Mouse (Mus musculus): ENCODE measurements at regions not wholly inside any gene's neighbourhood (a gene's known extent, or its start where the extent isn't known, plus 50 kb on each side); places are given as distances from the start of the nearest gene placed in this dataset.

GRCm38 (mm10) chrX:77391760-77392446, 118.9 kb upstream of the Tbl1x start:
- H3K4me2 ChIP-seq (ENCODE audit: low read depth, low read length), result no peak overlapping the region
- no peak overlapping the region for H3K27ac ChIP-seq (ENCODE audit: low read length)
- H3K4me1 ChIP-seq (ENCODE audit: control insufficient read depth, insufficient read depth, low read length), result no peaks in the 10 kb centered on the region
- H3K9ac ChIP-seq (ENCODE audit: low read length), result no peak overlapping the region
- H3K4me3 ChIP-seq (ENCODE audit: low read length), result no peak overlapping the region
- H3K9me3 ChIP-seq (replicated peaks; ENCODE audit: control insufficient read depth, low read length), result no peaks in the 10 kb centered on the region
- ATAC-seq (replicated peaks; ENCODE audit: extremely low read depth, insufficient read depth, low FRiP score), result no peak
- H3K36me3 ChIP-seq (ENCODE audit: control insufficient read depth, insufficient read depth), result no peaks in the 10 kb centered on the region
- no peaks in the 10 kb centered on the region for H3K27me3 ChIP-seq (ENCODE audit: control insufficient read depth, insufficient read depth, low read length)
- WGBS, result 67% methylated on average over 4 of the region's 4 CpGs

- H3K4me2 ChIP-seq (ENCODE audit: low read depth, low read length), result no peak overlapping the region
- no peaks in the 10 kb centered on the region for H3K4me1 ChIP-seq (ENCODE audit: control insufficient read depth, insufficient read depth, low read length)
- ATAC-seq (replicated peaks; ENCODE audit: extremely low read depth, insufficient read depth, low FRiP score), result no peak
- H3K27me3 ChIP-seq (ENCODE audit: control insufficient read depth, insufficient read depth, low read length), result no peaks in the 10 kb centered on the region
- WGBS, result 83% methylated on average over 3 of the region's 3 CpGs
- no peak overlapping the region for H3K4me3 ChIP-seq (ENCODE audit: low read length)
- H3K9me3 ChIP-seq (replicated peaks; ENCODE audit: control insufficient read depth, low read length), result no peaks in the 10 kb centered on the region
- no peak overlapping the region for H3K27ac ChIP-seq (ENCODE audit: low read length)
- H3K9ac ChIP-seq (ENCODE audit: low read length), result no peak overlapping the region
- H3K36me3 ChIP-seq (ENCODE audit: control insufficient read depth, insufficient read depth), result no peaks in the 10 kb centered on the region
These were observed 103.9 kb upstream of the Tbl1x start for GRCm38 (mm10) chrX:77406896-77407295.

GRCm38 (mm10) chrX:77407925-77408324, 102.9 kb upstream of the Tbl1x start:
- WGBS, result 41% methylated on average over 3 of the region's 3 CpGs

GRCm38 (mm10) chrX:77409370-77409769, 101.4 kb upstream of the Tbl1x start:
- ATAC-seq (replicated peaks; ENCODE audit: extremely low read depth, insufficient read depth, low FRiP score), result no peak
- Histone ChIP-seq H3K9ac (ENCODE audit: low read length) (no peak overlapping the region), H3K4me1 (ENCODE audit: control insufficient read depth, insufficient read depth, low read length) (no peaks in the 10 kb centered on the region), H3K27me3 (ENCODE audit: control insufficient read depth, insufficient read depth, low read length) (no peaks in the 10 kb centered on the region), H3K36me3 (ENCODE audit: control insufficient read depth, insufficient read depth) (no peaks in the 10 kb centered on the region), H3K9me3 (replicated peaks; ENCODE audit: control insufficient read depth, low read length) (no peaks in the 10 kb centered on the region), H3K27ac (ENCODE audit: low read length) (no peak overlapping the region), H3K4me2 (ENCODE audit: low read depth, low read length) (no peak overlapping the region), H3K4me3 (ENCODE audit: low read length) (no peak overlapping the region)
- 40% methylated on average over 7 of the region's 7 CpGs for WGBS

More at GRCm38 (mm10) chrX:77407925-77408324, 102.9 kb upstream of the Tbl1x start:
- H3K36me3 ChIP-seq (ENCODE audit: control insufficient read depth, insufficient read depth), result no peaks in the 10 kb centered on the region
- no peak for ATAC-seq (replicated peaks; ENCODE audit: extremely low read depth, insufficient read depth, low FRiP score)
- H3K27me3 ChIP-seq (ENCODE audit: control insufficient read depth, insufficient read depth, low read length), result no peaks in the 10 kb centered on the region
- no peak overlapping the region for H3K9ac ChIP-seq (ENCODE audit: low read length)
- H3K4me2 ChIP-seq (ENCODE audit: low read depth, low read length), result no peak overlapping the region
- no peak overlapping the region for H3K4me3 ChIP-seq (ENCODE audit: low read length)
- H3K27ac ChIP-seq (ENCODE audit: low read length), result no peak overlapping the region
- H3K9me3 ChIP-seq (replicated peaks; ENCODE audit: control insufficient read depth, low read length), result no peaks in the 10 kb centered on the region
- H3K4me1 ChIP-seq (ENCODE audit: control insufficient read depth, insufficient read depth, low read length), result no peaks in the 10 kb centered on the region

GRCm38 (mm10) chrX:77410812-77411211, 100.0 kb upstream of the Tbl1x start:
- Histone ChIP-seq H3K4me2 (ENCODE audit: low read depth, low read length) (no peak overlapping the region), H3K27ac (ENCODE audit: low read length) (no peak overlapping the region), H3K4me1 (ENCODE audit: control insufficient read depth, insufficient read depth, low read length) (no peaks in the 10 kb centered on the region), H3K9me3 (replicated peaks; ENCODE audit: control insufficient read depth, low read length) (no peaks in the 10 kb centered on the region), H3K4me3 (ENCODE audit: low read length) (no peak overlapping the region), H3K9ac (ENCODE audit: low read length) (no peak overlapping the region), H3K36me3 (ENCODE audit: control insufficient read depth, insufficient read depth) (no peaks in the 10 kb centered on the region), H3K27me3 (ENCODE audit: control insufficient read depth, insufficient read depth, low read length) (no peaks in the 10 kb centered on the region)
- ATAC-seq (replicated peaks; ENCODE audit: extremely low read depth, insufficient read depth, low FRiP score), result no peak

GRCm38 (mm10) chrX:77414156-77414555, 96.7 kb upstream of the Tbl1x start:
- ATAC-seq (replicated peaks; ENCODE audit: extremely low read depth, insufficient read depth, low FRiP score), result no peak
- no peak overlapping the region for H3K4me3 ChIP-seq (ENCODE audit: low read length)
- peak overlapping the region; percentile 57; the same call in 1 of the 2 replicates for H3K27ac ChIP-seq (ENCODE audit: low read length)

GRCm38 (mm10) chrX:77417766-77418165, 93.0 kb upstream of the Tbl1x start:
- Histone ChIP-seq H3K9ac (ENCODE audit: low read length) (no peak overlapping the region), H3K36me3 (ENCODE audit: control insufficient read depth, insufficient read depth) (no peaks in the 10 kb centered on the region), H3K4me2 (ENCODE audit: low read depth, low read length) (no peak overlapping the region), H3K27ac (ENCODE audit: low read length) (no peak overlapping the region), H3K27me3 (ENCODE audit: control insufficient read depth, insufficient read depth, low read length) (no peaks in the 10 kb centered on the region), H3K9me3 (replicated peaks; ENCODE audit: control insufficient read depth, low read length) (no peaks in the 10 kb centered on the region), H3K4me3 (ENCODE audit: low read length) (no peak overlapping the region), H3K4me1 (ENCODE audit: control insufficient read depth, insufficient read depth, low read length) (no peaks in the 10 kb centered on the region)
- ATAC-seq (replicated peaks; ENCODE audit: extremely low read depth, insufficient read depth, low FRiP score), result no peak

More at GRCm38 (mm10) chrX:77414156-77414555, 96.7 kb upstream of the Tbl1x start:
- H3K27me3 ChIP-seq (ENCODE audit: control insufficient read depth, insufficient read depth, low read length), result no peaks in the 10 kb centered on the region
- H3K9me3 ChIP-seq (replicated peaks; ENCODE audit: control insufficient read depth, low read length), result no peaks in the 10 kb centered on the region
- H3K4me1 ChIP-seq (ENCODE audit: control insufficient read depth, insufficient read depth, low read length), result no peaks in the 10 kb centered on the region
- no peak overlapping the region for H3K4me2 ChIP-seq (ENCODE audit: low read depth, low read length)
- H3K9ac ChIP-seq (ENCODE audit: low read length), result no peak overlapping the region
- no peaks in the 10 kb centered on the region for H3K36me3 ChIP-seq (ENCODE audit: control insufficient read depth, insufficient read depth)

GRCm38 (mm10) chrX:77422206-77422605, 88.6 kb upstream of the Tbl1x start:
- no peak overlapping the region for H3K27ac ChIP-seq (ENCODE audit: low read length)
- no peak for ATAC-seq (replicated peaks; ENCODE audit: extremely low read depth, insufficient read depth, low FRiP score)
- H3K4me3 ChIP-seq (ENCODE audit: low read length), result no peak overlapping the region
- no peaks in the 10 kb centered on the region for H3K4me1 ChIP-seq (ENCODE audit: control insufficient read depth, insufficient read depth, low read length)
- no peak overlapping the region for H3K9ac ChIP-seq (ENCODE audit: low read length)
- 66% methylated on average over 2 of the region's 2 CpGs for WGBS
- no peak overlapping the region for H3K4me2 ChIP-seq (ENCODE audit: low read depth, low read length)
- H3K9me3 ChIP-seq (replicated peaks; ENCODE audit: control insufficient read depth, low read length), result peaks cover 3% of the 10 kb centered on the region; the same call in 1 of the 2 replicates
- no peaks in the 10 kb centered on the region for H3K36me3 ChIP-seq (ENCODE audit: control insufficient read depth, insufficient read depth)
- H3K27me3 ChIP-seq (ENCODE audit: control insufficient read depth, insufficient read depth, low read length), result no peaks in the 10 kb centered on the region

GRCm38 (mm10) chrX:77424792-77425727, 85.8 kb upstream of the Tbl1x start:
- H3K4me3 ChIP-seq (ENCODE audit: low read length), result no peak overlapping the region
- H3K4me2 ChIP-seq (ENCODE audit: low read depth, low read length), result no peak overlapping the region
- H3K27me3 ChIP-seq (ENCODE audit: control insufficient read depth, insufficient read depth, low read length), result no peaks in the 10 kb centered on the region
- no peaks in the 10 kb centered on the region for H3K36me3 ChIP-seq (ENCODE audit: control insufficient read depth, insufficient read depth)
- H3K4me1 ChIP-seq (ENCODE audit: control insufficient read depth, insufficient read depth, low read length), result no peaks in the 10 kb centered on the region
- no peak overlapping the region for H3K27ac ChIP-seq (ENCODE audit: low read length)
- H3K9me3 ChIP-seq (replicated peaks; ENCODE audit: control insufficient read depth, low read length), result peaks cover 3% of the 10 kb centered on the region; the same call in 1 of the 2 replicates
- WGBS, result 80% methylated on average over 3 of the region's 3 CpGs
- no peak overlapping the region for H3K9ac ChIP-seq (ENCODE audit: low read length)
- no peak for ATAC-seq (replicated peaks; ENCODE audit: extremely low read depth, insufficient read depth, low FRiP score)

All from heart, embryonic 16.5 days (tissue).